Mouse (Mus musculus): ENCODE measurements around the gene Pacs2.

The Pacs2 gene

DNA sequence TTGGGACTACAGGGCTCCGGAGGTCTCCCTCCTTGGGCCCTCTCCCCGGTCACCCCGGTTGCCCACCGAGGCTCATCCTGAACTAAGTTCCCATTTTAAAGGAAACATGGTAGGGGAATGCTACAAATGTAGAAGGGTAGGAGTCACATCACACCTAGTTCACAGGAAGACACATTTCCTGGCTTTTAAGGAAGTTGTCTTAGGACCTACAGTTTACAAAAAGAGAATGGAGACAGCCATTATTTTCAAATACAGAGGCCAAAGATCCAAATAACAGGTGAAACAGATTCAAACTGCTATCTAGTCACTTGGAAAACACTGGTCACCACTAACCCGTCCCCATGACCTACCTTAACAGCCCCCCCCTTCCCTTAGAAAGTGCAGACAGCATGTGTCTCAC is 1.9 kb upstream of the Pacs2 start:
- no peak for DNase-seq (ENCODE audit: extremely low spot score)

DNA sequence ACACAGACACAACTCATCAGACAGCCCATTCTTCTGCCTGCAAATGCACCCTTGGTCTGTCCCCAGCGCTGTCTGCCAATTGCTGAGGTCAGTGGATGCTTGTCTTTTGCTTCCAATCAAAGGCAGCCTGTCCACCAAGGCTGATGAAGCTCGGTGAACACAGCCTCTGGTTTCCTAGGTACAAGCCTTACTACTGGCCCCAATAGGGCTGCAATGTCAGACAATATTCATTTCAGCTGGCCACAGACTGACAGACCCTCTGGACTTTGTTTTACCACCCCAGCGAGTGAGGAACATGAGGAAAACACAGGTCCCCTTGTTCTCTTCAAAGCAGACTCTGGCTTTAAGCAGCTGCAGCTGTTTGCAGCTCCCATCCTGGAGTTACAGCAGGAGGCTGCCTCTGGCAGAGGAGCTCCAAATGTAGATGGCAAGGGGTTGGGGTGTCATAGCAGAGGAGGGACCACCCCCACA is 1.3 kb upstream of the Pacs2 start:
- DNase-seq (ENCODE audit: extremely low spot score) = no peak

DNA sequence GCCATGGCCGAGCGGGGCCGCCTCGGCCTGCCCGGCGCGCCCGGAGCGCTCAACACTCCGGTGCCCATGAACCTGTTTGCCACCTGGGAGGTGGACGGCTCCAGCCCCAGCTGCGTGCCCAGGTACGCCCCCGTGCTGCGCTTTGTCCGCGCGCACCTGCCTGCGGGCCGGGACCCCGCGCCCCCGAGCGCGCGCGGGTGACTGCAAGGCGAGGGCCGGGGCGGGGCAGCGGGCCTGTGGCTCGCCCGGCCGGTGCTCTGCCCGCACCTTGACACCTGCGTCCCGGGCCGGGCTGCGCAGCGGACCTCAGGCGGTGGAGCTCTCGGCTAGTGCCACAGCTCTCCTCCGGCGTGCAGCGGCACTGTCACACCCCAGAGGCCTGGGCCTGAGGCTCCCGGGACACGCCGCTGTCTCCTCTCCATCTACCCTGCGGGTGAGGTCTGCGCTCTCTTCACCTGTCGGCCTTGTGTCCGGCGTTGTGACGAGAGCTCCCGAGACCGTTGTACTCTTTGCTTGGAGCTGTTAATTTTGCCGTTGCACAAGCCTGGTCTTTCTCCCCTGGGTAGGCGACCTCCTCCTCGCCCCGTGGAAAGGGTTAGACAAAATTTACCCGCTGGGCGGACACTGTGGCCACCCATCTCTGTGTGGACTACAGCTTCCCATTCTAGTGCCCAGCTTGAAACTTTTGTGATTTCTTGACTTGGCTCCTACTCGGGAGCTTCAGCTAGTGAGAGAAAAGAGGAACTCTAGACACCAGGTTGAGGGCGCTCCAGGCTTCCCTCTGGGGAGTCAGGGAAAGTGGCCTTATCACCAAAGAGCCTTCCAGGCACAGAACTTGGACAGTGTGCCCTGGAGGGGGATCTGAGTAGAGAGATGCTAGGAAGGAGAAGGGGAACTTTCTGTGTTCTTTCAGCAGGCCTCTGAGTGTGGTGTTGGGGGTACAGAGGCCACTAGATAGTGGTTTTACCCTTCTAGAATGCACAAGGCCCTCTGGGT is 551 bp downstream of the Pacs2 start:
- DNase-seq (ENCODE audit: extremely low spot score) = peak; percentile 52

DNA sequence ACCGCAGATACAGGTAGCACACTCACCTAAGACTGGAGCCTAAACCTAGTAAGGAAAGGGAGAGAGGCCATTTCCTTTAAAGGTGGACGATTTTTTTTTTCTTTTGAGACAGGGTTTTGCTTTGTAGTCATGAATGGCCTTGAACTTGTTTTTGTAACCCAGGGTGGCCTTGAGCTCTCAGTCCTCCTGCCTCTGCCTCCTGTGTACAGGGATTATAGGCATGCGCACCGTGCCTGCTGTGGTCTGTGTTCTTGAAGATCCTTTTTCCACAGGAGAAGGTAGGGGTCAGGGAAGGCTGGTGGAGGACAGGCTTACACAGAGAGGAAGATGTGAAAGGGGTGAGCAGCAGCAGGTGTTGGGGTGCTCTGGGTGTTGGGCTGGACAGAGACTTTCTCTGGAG is 1.6 kb downstream of the Pacs2 start:
- no peak for DNase-seq (ENCODE audit: extremely low spot score)

DNA sequence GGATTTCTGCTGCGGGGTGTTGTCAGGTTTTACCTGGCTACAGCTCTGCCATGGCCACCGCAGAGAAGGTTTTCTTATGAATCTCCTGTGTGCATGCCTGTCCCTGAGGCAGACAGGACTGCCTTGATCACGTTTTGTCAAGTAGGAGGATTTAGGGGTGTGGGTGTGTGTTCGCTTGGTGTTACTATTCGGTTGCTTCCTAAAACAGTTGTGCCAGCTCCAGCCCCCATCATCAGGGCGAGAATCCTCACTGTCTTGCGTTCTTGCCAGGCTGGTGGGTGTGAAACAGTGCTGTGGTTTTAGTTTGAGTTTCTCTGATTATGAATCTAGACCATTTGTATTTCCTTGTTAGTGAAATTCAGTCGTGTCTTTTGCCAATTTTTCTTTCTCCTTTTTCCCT is 2.7 kb downstream of the Pacs2 start:
- no peak for DNase-seq (ENCODE audit: extremely low spot score)

DNA sequence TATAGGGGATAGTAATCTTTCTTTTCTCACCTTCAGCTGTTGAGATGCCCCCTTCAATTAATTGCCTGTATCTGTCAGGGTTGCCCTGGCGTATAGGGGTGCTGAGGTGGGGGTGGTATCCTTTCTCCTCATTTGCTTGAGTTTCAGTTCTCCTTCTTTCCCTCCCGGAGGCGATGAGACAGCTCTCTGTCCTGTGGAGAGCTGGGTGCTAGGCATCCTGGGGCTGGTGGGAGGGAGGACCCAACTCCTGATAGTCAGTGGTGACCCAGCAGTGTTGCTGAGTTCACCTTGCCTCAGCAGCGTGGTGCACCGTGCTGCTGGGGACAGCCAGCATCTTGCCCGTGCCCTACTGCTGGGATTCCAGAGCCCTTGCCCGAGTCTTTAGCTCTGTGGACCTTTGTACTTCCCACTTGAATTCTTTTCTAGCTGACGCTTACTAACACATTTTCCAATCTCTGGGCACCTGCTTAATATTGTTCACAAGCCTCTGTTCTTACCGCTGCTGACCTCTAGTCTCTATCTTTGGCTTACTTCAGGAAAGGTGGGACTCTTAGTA is 3.2 kb downstream of the Pacs2 start:
- no peak for DNase-seq (ENCODE audit: extremely low spot score)

DNA sequence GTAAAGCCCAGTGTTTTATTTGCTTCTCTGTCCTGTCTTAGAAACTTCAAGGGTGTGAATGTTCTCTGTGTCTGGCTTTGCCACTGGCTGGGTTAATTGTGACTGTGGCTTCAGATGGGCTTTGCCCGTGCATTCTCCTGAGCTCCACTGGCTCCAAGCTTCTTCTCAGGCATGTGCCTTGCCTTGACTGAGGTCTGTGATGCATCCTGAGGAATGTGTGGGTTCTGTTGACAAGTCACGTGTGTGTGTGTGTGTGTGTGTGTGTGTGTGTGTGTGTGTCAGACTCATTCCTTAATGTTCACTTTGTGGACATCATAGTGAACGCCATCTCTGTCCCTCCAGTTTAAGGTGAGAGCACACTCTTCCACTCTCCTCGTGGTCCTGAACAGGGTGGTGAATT is 4.5 kb downstream of the Pacs2 start:
- DNase-seq (ENCODE audit: extremely low spot score) = no peak

DNA sequence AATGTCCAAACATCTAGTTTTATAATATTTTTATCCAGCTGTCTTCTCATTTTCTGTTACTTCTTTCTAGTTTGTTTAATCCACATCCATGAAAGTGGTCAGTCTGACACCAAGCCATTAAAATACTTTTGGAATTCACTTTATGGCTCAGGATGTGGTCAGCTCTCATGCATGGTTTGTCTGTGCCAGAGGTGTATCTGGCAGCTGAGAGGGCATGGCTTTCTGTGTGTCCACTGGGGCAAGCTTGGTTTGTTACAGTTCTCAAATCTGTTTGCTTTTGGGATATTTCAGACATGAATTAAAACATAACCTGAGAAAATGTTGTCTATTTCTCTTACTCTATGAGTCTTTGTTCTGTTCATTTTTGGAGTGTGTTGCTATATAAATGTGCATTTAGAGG is 7.2 kb downstream of the Pacs2 start:
- no peak for DNase-seq (ENCODE audit: extremely low spot score)

DNA sequence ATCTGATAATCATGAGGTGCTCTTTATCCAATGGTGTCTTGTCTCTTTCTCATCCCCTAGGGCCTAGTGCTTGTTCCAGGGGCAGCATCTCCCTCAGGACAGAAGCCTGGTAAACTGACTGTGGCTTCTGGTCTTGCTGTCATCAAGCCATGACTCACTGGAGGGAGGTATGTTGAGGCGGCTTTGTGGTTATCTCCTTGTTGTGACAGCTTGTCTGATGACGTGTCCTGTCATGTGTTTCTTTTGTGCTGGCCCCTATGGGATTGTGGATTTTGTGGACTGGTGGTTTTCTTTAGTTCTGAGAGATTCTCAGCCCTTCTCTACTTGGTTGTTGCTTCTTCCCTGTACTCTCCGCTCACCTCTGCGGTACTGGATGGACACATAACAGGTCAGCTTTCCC is 8.8 kb downstream of the Pacs2 start:
- DNase-seq (ENCODE audit: extremely low spot score) = no peak

DNA sequence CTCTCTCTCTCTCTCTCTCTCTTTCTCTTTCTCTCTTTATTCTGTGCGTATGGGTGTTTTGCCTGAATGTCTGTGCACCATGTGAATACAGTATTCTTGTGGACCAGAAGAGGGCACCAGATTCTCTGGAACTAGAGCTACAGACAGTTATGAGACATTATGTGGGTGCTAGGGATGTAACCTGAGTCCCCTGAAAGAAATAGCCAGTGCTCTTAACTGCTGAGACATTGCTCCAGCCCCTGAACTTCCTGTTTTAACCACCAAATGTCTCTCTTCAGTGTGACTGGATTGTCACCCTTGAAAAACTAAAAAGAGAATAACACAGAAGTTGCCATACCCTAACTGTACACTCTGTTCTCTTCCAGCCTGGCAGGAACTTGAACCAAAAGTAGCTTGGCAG is 12.2 kb downstream of the Pacs2 start:
- DNase-seq (ENCODE audit: extremely low spot score) = no peak

DNA sequence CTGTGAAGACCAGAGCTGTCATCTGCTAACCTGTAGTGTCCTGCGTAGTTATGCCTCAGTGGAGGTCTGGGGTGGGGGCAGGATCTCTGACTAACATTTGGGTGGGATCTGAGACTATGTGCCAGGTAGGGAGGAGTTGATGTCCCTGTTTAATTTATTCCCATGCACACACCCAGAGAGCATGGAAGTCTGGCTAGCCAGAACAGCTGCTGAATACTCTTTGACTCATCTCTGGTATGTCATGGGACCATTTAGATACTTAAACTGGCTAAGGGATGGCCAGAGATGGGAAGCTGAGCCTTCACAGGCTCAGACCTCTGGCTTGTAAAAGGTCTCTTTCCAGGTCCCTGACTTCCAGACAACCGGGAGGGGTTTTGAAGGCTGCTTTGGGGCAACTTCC is 13.2 kb downstream of the Pacs2 start:
- no peak for DNase-seq (ENCODE audit: extremely low spot score)

DNA sequence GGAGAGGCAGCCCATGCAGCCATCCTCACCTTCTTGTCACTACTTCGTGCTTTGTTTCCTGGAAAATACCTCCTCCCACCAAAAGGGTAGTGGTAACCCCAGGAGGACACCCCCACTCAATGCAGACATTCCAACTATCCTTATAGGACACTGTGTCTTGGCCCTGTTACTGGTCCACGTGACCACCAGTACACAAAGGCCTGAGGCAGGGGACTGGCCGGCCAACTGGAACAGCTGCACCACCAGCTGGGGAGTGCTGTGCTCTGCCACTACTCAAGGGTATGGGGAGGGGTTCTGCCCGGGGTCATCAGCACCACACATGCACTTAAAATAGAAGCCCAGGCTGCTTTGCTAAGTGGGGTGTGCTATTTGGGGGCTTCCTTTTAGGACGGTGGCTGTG is 13.8 kb downstream of the Pacs2 start:
- DNase-seq (ENCODE audit: extremely low spot score) = no peak

DNA sequence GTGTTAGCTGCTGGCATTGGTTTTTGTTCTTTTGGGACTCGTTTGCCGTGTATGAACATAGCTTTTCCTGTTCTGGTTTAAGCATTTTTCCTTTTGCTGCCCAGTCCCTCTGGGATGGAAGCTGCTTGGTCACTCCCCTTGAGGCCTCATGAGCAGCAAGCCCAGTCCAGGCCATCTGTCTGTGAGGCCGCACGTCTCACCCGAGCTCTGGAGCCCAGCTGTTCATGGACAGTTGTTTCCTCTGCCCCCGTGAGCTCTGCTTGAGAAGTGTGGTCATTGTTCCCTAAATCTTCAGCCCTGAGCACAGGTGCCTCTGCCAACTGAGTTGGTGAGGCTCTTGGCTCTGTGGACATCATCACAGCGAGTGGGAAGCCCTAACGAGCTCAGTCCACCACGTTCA is 14.6 kb downstream of the Pacs2 start:
- DNase-seq (ENCODE audit: extremely low spot score) = no peak

DNA sequence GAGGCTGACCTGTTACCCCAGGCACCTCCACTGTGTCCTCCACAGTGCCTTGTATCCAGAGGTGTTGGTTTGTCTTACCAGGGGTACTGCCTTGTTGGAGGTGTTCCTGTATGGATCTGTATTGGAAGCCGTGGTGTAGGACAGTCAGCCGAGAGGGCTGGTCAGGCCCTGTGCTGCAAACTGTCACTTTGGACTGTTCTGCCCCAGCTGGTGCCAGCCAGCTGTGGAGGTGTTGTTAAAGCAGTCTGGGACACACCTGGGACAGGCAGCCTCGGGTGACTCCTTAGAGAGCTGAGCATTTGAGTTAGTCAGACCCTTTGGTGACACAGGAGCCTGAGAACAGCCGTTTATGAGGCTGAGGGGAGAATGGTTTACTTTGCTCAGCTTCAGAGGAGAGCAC is 15.7 kb downstream of the Pacs2 start:
- DNase-seq (ENCODE audit: extremely low spot score) = no peak

DNA sequence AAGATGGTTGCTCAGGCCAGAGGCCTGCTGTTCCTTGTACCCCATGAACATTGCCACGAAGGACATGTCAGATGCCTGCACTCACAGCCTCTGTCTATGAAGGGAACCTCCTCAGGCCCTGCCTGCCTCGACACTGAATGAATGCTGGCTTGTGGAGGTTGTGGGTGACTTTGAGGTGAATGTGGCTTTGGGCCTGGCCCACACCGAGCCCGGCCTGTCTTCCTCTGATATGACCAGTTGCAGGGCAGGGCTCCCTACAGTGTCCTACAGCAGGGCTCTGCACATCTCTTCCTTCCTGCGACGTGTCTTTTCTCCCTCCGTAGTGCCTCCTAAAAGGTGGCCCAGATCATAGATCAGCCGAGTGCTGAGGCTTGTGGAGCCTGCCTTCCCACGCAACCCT is 16.7 kb downstream of the Pacs2 start:
- no peak for DNase-seq (ENCODE audit: extremely low spot score)

DNA sequence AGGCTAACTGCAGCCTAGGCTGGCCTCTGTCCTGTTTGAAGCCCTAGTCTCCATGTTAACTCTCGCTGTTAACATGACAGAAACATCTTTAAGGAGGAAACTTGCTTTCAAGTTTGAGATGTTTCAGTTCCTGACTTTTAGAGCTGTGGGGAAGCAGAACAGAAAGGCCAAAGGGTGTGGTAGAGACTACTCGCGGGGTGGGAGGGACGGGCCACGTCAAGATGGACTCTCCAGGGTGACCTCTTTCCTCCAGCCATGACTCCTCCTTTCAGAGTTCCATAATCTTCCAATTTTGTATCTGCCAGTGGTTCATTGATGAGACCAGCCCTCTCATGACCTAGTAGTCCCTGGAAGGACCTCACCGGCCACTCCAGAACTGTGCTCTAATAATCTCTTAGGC is 17.1 kb downstream of the Pacs2 start:
- DNase-seq (ENCODE audit: extremely low spot score) = no peak

DNA sequence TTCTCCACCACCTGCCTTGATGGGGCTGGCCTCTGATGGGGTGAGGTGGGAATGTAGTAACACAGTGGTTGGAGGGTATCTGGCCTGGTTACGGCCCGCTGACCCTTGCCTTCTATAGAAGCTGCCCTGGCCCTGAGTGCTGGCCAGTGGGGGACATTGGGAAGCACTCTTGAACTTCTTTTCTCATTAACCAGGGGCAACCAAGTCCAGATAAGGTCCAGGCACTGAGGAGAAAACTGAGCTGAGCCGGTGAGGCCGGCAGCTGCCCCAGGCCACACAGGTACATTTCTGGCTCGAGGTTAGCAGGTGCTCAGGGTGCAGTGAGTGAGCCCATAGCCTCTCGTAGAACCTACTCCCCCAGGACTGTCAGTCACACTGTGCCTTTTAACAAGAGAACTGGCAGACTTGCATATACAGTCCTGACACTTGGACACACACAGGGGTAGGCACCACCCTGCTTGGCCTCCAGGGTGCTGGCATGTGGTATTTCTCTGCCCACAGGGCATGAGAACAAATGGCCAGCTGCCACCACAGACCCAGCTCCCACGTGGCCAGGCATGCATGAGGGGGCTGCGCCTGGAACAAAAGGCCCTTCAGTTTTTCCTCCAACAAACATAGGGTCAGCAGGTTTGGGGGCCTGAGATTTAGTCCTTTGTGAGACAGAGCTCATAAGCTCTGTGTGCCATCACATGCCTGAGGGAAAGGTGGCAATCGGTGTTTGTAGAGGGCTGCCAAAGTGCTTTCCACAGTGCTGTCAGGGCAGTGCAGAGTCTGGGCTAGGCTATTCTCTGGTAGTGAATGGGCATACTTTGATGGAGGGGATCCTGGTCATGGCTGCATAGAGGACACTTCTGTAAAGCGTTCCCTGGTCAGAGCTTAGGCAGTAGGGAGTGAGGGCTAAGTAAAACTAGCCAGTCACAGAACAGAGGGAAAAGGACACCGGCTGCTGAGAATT is 18.3 kb downstream of the Pacs2 start:
- no peak for DNase-seq (ENCODE audit: extremely low spot score)

DNA sequence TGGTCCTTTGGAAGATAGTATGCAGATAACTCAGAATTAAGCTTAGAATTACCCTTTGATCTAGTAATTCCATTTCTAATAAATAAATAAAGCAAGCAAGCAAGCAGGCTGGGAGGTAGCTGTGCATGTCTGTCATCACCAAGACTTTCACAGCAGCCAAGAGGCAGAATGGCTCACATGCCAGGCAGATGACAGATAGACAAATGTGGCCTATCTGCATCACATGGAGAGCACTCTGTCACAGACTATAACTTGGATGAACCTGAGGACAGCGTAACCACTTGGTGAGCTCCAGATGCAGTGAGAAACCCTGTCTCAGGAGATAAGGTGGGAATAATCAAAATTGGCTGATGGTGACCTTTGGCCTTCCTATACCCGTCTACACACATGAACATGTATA is 20.8 kb downstream of the Pacs2 start:
- no peak for DNase-seq (ENCODE audit: extremely low spot score)

DNA sequence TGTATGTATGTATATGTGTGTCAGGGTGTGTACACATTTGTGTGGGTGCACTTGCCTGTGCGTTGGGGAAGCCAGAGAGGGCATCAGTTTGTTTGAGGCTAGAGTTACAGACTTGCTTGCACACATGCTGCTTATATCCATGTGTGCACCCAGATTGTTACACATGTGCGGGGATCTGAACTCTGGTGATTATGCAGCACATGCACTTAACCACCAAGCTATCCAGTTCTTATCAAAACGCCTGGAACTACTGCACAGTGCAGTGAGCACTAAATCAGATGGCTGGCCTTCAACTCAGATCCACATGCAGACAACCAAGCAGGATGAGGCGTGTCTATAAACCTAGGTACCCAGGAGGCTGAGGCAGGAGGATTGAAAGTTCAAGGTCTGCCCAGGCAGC is 22.7 kb downstream of the Pacs2 start:
- DNase-seq (ENCODE audit: extremely low spot score) = no peak

DNA sequence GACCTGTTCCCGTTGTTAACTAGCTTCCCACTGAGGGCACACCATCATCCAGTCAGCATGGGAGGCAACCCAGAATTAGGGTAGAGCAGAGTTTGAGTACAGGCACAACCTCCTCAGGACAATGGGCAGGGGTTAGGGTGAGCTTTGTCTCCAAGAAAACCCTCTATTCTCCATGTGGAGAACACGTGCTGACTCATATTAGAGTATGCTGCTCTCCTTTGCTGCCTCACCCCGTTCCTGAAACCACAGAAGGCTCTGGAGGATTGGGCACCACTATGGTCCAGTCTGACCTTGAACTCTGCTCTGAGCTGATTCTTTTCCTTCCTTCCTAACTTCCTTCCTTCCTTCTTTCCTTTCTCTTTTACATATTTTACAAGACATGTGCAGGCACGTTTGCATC is 24.1 kb downstream of the Pacs2 start:
- DNase-seq (ENCODE audit: extremely low spot score) = no peak

DNA sequence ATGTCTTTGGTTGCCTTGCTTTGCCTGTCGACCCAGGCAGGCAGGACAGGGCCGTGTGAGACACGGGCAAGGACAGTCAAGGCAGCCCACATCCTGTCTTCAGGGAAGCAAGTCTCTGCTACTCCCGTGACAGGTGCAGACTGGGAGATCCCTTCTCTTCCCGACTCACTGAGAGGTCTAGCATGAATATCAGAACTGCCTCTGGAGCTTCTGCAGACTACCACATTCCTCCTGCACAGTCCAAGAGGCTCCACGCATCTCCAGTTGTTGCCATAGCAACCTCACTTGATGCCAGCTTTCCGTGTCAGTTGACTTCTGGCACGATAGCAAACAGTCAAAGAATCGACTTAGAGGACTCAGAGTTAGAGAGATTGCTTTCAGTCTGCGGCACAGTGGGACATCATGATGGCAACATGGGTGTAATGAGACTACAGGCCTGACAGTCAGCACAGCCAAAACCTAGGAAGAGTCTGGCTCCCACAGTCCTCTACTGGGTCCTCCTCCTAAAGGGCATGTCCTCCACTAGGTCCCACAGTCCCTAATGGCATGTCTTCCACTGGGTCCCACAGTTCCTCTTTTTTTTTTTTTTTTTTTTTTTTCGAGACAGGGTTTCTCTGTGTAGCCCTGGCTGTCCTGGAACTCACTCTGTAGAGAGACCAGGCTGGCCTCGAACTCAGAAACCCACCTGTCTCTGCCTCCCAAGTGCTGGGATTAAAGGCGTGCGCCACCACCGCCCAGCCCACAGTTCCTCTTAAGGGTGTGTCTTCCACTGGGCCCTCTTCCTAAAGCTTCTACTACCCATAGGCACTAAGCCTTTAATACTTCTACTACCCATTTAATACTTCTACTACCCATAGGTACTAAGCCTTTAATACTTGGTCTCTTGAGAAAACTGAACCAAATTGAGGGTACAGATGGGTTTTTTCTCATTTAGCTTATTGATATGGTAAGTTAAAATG is 27.5 kb downstream of the Pacs2 start:
- no peak for DNase-seq (ENCODE audit: extremely low spot score)

All from embryo, embryonic 9.5 days (tissue).